Mouse (Mus musculus) lung, postnatal 4 days (tissue): ENCODE data around the gene Cdca4.
A peak's percentile ranks its signal among the peaks of the same experiment; 100 is the strongest.

Source experiments
- DNase-seq, 2 experiments: peaks; one replicate each; pipeline ENCODE4 v3.0.0; 2021

Cdca4 gene

GRCm38 (mm10) chr12:112798716-112799115 is 30.5 kb downstream of the Cdca4 start:
- no peak for DNase-seq

- peak; percentile 53 to 66 for DNase-seq
Observed at GRCm38 (mm10) chr12:112798332-112798681, 30.9 kb downstream of the Cdca4 start.

GRCm38 (mm10) chr12:112797672-112798331 is 31.4 kb downstream of the Cdca4 start:
- peak; percentile 63 to 80 for DNase-seq

- no peak for DNase-seq
Observed at GRCm38 (mm10) chr12:112796551-112797510, 32.4 kb downstream of the Cdca4 start.

DNA sequence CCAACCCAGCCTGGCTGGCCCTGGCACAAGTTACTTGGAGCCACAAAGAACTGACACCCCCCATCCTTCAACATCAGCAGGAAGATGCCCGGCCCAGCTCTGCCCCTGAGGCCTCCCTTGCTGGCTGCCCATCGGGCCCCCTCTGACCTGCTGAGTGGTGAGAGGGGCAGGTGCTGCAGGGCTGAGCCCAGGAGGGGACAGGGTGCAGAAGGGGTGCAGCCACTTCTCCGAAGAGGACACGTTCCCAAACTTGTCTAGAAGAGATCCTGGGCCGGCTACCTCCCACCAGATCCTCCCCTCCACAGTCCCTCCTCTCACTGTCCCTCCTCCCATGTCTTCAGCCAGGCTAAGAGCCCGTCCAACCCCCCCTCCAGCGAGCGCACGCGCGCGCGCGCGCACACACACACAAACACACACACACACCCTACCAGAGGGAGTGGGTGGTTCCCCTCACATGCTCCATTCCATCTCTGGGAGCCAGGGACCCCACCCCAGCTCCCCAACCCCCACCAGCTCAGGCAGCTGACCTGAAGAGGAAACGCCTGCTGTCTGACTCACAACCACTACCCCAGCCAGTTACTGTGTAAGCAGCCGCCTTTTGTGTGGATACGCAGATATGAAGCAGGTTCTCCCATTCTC is 33.6 kb downstream of the Cdca4 start:
- DNase-seq: peak; percentile 41 to 61

- DNase-seq: no peak
Observed at GRCm38 (mm10) chr12:112794998-112795397, 34.2 kb downstream of the Cdca4 start.

GRCm38 (mm10) chr12:112794356-112794816 is 34.8 kb downstream of the Cdca4 start:
- DNase-seq: no peak

DNA sequence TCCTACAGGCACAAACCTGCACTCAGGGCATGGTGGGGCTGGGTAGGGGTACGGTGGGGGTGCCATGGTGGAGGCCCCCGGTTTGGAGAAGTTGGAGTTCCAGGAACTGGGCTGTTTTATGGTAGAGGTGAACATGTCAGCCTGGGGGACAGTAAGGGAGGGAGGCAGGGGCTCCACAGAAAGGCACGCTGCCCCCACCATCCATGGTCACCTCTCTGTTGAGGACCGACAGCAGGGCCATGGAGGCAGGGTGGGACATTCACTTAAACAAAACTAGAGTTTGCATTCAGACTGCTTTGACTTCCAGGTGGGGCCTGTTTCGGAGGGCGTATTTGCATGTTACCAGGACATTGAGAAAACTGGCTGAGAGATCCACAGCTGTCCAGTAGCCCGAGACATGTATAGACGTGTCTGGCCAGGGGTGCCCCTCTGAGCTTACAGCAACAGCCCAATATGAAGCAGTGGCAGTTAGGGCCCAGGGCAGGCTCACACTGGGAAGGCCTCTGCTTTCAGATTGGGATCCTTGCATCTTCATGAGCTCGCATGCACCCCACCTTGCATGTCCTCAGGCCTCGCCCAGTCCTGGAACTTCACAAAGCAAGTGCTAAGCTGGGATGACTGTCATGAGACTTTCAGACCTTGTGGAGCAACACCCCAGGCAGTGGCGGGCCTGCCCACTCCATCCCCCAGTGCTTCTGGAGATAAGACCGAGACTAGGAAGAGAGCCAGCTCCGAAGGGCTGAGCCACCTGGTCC is 35.4 kb downstream of the Cdca4 start:
- peak; percentile 67 to 84 for DNase-seq

DNA sequence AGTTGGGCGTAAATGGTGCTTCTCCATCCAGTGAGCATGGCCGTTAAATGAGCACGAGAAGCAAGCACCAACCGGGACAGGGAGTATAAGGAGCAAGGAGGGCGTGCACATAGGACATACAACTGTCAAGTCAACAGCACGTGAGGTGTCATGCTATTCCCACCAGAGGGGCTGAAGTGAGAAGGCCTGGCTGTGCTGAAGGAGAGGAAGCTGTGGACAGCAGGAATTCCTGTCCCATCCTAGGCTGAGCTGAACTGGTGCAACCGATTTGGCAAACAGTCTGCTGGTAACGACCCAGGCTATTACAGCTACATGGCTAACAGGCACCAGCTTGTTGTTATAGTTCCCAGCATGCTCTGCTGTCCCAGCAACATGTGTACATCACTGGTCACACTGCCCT is 38.2 kb downstream of the Cdca4 start:
- DNase-seq: no peak

DNA sequence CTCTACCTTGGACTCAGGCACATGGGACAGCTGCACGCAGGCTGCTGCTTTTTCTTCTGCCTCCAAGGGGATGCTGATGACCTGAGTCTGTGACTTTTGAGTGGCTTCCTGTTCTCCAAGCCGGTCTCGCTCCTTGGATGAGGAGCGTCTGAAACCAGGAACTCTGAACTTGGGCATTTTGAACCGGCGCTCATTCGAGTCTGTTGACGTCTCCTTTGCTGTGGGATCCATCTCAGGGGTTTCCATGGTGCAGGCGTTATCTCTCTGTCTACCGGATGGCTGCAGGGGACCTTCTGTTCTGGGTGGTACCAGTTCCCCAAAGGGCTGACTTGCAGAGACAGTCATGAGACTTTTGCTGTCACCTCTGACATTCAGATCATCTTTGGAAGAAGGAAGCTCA is 54.7 kb downstream of the Cdca4 start:
- peak in 1 of 2 experiments; percentile 14 for DNase-seq

- no peak for DNase-seq
Observed at GRCm38 (mm10) chr12:112774026-112774425, 55.2 kb downstream of the Cdca4 start.

- no peak for DNase-seq
Observed at GRCm38 (mm10) chr12:112773366-112773765, 55.9 kb downstream of the Cdca4 start.

DNA sequence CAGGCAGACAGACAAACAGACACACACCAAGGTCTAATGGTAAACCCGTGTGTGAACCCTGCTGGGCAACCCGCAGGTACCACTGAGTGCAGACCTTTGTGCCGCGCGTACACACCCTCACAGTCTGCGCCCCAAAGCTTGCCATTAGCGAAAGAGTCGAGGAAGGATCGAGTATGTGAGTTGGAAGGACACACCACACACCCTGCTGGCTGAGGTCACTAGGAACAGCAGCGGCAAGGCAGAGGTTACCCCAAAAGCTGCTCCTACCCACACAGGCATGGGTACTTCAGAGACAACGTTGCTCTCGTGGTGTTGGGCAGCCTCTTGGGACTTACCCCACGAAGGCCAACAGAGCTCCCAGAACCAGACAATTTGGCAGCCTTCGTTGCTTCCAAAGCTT is 56.9 kb downstream of the Cdca4 start:
- DNase-seq: no peak

- no peak for DNase-seq
Observed at GRCm38 (mm10) chr12:112770396-112770795, 58.8 kb downstream of the Cdca4 start.
